Mouse (Mus musculus): Measurements from ENCODE around the gene Hoxc12. TPM values are rescaled to one million over a fixed set of nuclear protein-coding genes. Genes with fewer than 3 reads are reported as not detected.
A peak's percentile ranks its signal among the peaks of the same experiment; 100 is the strongest.

The Hoxc12 gene
- polyA plus RNA-seq, 1 experiment from 2014 or later: 2.8 TPM

- Histone ChIP-seq H3K9ac (replicated peaks) (no peak overlapping the region), H3K36me3 (no peaks in the 10 kb centered on the region), H3K4me3 (replicated peaks) (no peak overlapping the region), H3K9me3 (no peaks in the 10 kb centered on the region), H3K4me1 (replicated peaks) (peaks cover 48% of the 10 kb centered on the region), H3K4me2 (peak overlapping the region; percentile 11), H3K27me3 (peaks cover 99% of the 10 kb centered on the region), H3K27ac (no peak overlapping the region)
- no peak for ATAC-seq (ENCODE audit: insufficient number of reproducible peaks, insufficient read depth, low FRiP score, low TSS enrichment, low read depth)
- WGBS: 5% methylated on average over 10 of the region's 10 CpGs
Measured at GRCm38 (mm10) chr15:102984521-102984920, 48.0 kb downstream of the Hoxc12 start.

GRCm38 (mm10) chr15:102984925-102985324, 48.4 kb downstream of the Hoxc12 start:
- no peak overlapping the region; the same call in 1 of the 2 replicates for H3K4me2 ChIP-seq

GRCm38 (mm10) chr15:102987124-102987833, 50.7 kb downstream of the Hoxc12 start:
- no peaks in the 10 kb centered on the region for H3K9me3 ChIP-seq
- H3K9ac ChIP-seq (replicated peaks): no peak overlapping the region
- H3K4me1 ChIP-seq (replicated peaks): peaks cover 37% of the 10 kb centered on the region
- H3K27me3 ChIP-seq: peaks cover 99% of the 10 kb centered on the region
- H3K4me3 ChIP-seq (replicated peaks): no peak overlapping the region
- H3K4me2 ChIP-seq: no peak overlapping the region
- WGBS: 3% methylated on average over 21 of the region's 21 CpGs
- no peak for ATAC-seq (ENCODE audit: insufficient number of reproducible peaks, insufficient read depth, low FRiP score, low TSS enrichment, low read depth)
- H3K27ac ChIP-seq: no peak overlapping the region
- H3K36me3 ChIP-seq: no peaks in the 10 kb centered on the region

More at GRCm38 (mm10) chr15:102984925-102985324, 48.4 kb downstream of the Hoxc12 start:
- no peak overlapping the region for H3K9ac ChIP-seq (replicated peaks)
- H3K4me1 ChIP-seq (replicated peaks): peaks cover 45% of the 10 kb centered on the region
- no peaks in the 10 kb centered on the region for H3K9me3 ChIP-seq
- no peaks in the 10 kb centered on the region for H3K36me3 ChIP-seq
- no peak for ATAC-seq (ENCODE audit: insufficient number of reproducible peaks, insufficient read depth, low FRiP score, low TSS enrichment, low read depth)
- peaks cover 99% of the 10 kb centered on the region for H3K27me3 ChIP-seq
- H3K4me3 ChIP-seq (replicated peaks): no peak overlapping the region
- no peak overlapping the region for H3K27ac ChIP-seq
- 10% methylated on average over 3 of the region's 3 CpGs for WGBS

- Histone ChIP-seq H3K9me3 (no peaks in the 10 kb centered on the region), H3K27me3 (peaks cover 100% of the 10 kb centered on the region), H3K4me1 (replicated peaks) (peaks cover 33% of the 10 kb centered on the region), H3K36me3 (no peaks in the 10 kb centered on the region), H3K9ac (replicated peaks) (no peak overlapping the region), H3K4me3 (replicated peaks) (no peak overlapping the region), H3K4me2 (no peak overlapping the region), H3K27ac (no peak overlapping the region)
- 23% methylated on average over 5 of the region's 5 CpGs for WGBS
- ATAC-seq (ENCODE audit: insufficient number of reproducible peaks, insufficient read depth, low FRiP score, low TSS enrichment, low read depth): no peak
Measured at GRCm38 (mm10) chr15:102988078-102988477, 51.5 kb downstream of the Hoxc12 start.

Small RNA genes lying within 50 kb of the gene (microRNA-seq; reads per million reads assigned to microRNA genes)
- gene Mir196a-2: 1,745 reads per million, percentile 80 among the genes with 10 or more reads in this experiment

Other genes with a start within 250 kb of the Hoxc12 start
- 43.0 and 49.4 TPM in 2 replicates for gene Calcoco1, start 214.6 kb upstream of the Hoxc12 start, polyA plus RNA-seq (2016; fragmentation: Nextera tagmentation; extraction: Ambion mirVana)
- 3.6 and 5.0 TPM in 2 replicates for gene Hoxc13, start 15.7 kb upstream of the Hoxc12 start, polyA plus RNA-seq (2016; fragmentation: Nextera tagmentation; extraction: Ambion mirVana)
- 3.5 and 5.2 TPM in 2 replicates for gene Hoxc11, start 17.7 kb downstream of the Hoxc12 start, polyA plus RNA-seq (2016; fragmentation: Nextera tagmentation; extraction: Ambion mirVana)
- gene Hoxc10, start 30.0 kb downstream of the Hoxc12 start, polyA plus RNA-seq (2016; fragmentation: Nextera tagmentation; extraction: Ambion mirVana): 20.7 and 21.2 TPM in 2 replicates
- gene Hoxc5, start 30.7 kb downstream of the Hoxc12 start, polyA plus RNA-seq (2016; fragmentation: Nextera tagmentation; extraction: Ambion mirVana): 6.3 and 12.2 TPM in 2 replicates
- gene Hoxc9, start 39.7 kb downstream of the Hoxc12 start, polyA plus RNA-seq (2016; fragmentation: Nextera tagmentation; extraction: Ambion mirVana): 3.6 TPM in 2 replicates
- 3.9 and 4.0 TPM in 2 replicates for gene Hoxc8, start 53.9 kb downstream of the Hoxc12 start, polyA plus RNA-seq (2016; fragmentation: Nextera tagmentation; extraction: Ambion mirVana)
- gene Hoxc6, start 61.5 kb downstream of the Hoxc12 start, polyA plus RNA-seq (2016; fragmentation: Nextera tagmentation; extraction: Ambion mirVana): 3.9 and 4.4 TPM in 2 replicates
- 3.8 and 6.7 TPM in 2 replicates for gene Hoxc4, start 82.2 kb downstream of the Hoxc12 start, polyA plus RNA-seq (2016; fragmentation: Nextera tagmentation; extraction: Ambion mirVana)
- 14.6 and 15.2 TPM in 2 replicates for gene Smug1, start 230.3 kb downstream of the Hoxc12 start, polyA plus RNA-seq (2016; fragmentation: Nextera tagmentation; extraction: Ambion mirVana)

Measured in limb, embryonic 12.5 days (tissue).